Mouse (Mus musculus) heart, postnatal 4 days (tissue): ENCODE results near the gene Mthfd1. TPM values are rescaled to one million over a fixed set of nuclear protein-coding genes. Genes with fewer than 3 reads are reported as not detected.

ENCODE experiments used
- DNase-seq: peaks from one replicate; pipeline ENCODE4 v3.0.0; 2021
- total RNA-seq, 2 experiments: library from RNA; stranded (reverse); gene quantifications; 2 replicates each; pipeline ENCODE4 v1.2.3; 2021

Gene Mthfd1
- total RNA-seq, 2 experiments from 2014 or later: 35.0 to 37.4 TPM

GRCm38 (mm10) chr12:76263876-76264275 lies 8.8 kb downstream of the Mthfd1 start:
- DNase-seq: no peak

- DNase-seq: peak; percentile 24
Observed at GRCm38 (mm10) chr12:76264325-76264965, 9.3 kb downstream of the Mthfd1 start.

DNA sequence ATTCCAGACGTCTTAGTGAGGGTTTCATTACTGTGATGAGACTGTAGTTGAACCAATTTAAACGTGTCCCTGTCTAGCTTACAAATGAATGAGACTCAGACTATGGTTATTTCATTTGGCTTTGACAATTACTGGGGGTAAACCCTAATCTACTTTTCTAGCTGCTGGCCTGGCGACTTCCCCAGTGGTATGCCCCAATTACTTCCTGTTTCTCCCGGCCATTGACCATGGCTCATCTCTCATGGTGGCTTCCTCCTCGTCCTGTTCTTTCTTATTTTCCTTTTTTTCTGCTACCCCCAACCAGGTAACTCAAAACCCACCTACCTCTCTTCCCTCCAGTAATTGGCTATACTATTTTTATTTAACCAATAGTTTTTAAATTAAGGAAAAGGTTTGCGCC lies 9.9 kb downstream of the Mthfd1 start:
- DNase-seq: no peak

DNA sequence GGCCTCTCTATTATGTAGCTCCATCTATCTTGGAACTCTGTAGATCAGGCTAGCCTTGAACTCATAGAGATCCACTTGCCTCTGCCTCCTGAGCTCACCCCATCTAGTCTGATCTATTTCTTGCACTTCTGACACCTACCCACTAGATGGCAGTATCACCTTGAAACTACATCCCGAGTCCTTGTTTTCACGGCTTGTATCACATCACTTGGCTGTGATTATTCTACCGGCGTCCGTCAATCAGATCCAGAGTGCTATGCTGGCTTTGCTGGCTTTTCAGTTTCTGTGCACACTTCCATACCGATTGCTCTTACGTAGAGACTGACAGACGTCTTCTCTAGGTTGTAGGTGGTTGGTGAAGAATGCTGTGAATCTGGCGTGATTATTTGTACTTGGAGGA lies 11.8 kb downstream of the Mthfd1 start:
- DNase-seq: peak; percentile 22

- no peak for DNase-seq
Observed at GRCm38 (mm10) chr12:76268686-76269085, 13.6 kb downstream of the Mthfd1 start.

GRCm38 (mm10) chr12:76269196-76269595 lies 14.1 kb downstream of the Mthfd1 start:
- no peak for DNase-seq

- no peak for DNase-seq
Observed at GRCm38 (mm10) chr12:76271516-76271915, 16.4 kb downstream of the Mthfd1 start.

DNA sequence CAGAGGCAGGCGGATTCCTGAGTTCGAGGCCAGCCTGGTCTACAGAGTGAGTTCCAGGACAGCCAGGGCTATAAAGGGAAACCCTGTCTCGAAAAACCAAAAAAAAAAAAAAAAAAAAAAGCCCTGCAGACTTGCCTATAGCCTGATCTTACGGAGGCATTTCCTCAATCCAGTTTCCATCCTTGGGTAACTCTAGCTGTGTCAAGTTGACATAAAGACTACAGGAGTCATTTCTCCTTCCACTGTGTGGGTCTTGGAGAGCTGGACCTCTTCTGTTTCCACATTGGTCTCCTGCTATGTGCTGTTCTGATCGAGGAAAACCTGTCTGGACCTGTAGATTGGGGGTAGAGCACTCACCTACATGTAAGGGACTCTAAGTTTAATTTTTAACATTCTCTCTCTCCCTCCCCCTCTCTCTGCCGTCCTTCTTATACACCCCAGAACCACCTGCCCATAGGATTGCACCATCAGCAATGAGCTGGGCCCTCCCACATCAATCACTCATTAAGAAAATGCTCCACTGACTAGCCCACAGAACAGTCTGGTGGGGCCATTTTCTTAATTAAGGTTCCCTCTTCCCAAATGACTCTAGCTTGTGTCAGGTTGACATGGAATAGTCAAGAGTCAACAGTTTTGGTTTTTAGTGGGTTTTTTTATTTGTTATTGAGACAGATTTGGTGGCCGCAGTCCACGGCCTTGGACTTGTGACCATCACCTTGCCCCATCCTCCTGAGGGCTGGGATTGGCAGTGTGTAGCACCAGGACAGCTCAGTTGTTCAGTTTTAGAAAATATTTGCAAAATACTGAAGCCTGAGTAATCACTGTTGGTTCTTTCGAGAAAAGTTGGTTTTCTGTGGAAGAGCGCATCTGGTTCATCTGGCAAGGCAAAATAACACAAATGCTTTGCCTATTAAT lies 17.8 kb downstream of the Mthfd1 start:
- DNase-seq: no peak

GRCm38 (mm10) chr12:76278209-76278608 lies 23.1 kb downstream of the Mthfd1 start:
- DNase-seq: no peak

DNA sequence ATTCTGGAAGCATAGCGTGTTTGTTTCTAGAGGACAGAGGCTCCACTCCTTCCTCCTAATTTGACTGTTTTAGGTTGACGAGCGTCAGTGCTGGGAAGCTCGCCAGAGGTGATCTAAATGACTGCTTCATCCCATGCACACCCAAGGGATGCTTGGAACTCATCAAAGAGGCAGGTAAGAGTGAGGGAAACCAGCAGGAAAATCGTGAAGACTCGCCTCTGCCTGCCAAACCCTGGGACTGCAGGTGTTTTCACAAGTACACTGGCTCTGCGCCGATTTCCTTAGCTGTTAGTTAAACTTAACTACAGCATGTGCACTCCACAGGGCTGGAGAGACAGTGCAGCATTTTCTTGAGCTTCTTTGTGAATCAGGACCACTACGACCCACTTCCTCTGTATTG lies 25.5 kb downstream of the Mthfd1 start:
- DNase-seq: no peak

- DNase-seq: no peak
Observed at GRCm38 (mm10) chr12:76281111-76281660, 26.1 kb downstream of the Mthfd1 start.

DNA sequence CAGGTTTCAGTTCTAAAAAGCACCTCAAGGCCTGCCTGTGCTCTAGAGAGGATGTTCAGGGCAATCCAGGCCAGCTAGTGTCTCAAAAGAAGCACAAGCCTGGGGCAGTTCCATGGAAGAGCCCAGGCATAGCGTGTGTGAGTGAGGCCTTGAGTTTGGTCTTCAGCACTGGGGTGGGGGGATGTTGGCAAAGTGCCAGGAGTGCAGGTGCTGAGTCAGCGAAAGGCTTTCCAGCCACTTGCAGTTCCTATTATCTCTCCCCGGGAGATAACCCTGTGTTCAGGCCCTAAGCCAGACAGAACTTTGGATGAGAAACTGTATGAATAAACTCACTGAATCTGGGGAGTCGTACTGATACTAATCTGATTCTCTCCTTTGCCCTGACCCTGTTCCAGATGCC lies 27.0 kb downstream of the Mthfd1 start:
- peak; percentile 18 for DNase-seq

DNA sequence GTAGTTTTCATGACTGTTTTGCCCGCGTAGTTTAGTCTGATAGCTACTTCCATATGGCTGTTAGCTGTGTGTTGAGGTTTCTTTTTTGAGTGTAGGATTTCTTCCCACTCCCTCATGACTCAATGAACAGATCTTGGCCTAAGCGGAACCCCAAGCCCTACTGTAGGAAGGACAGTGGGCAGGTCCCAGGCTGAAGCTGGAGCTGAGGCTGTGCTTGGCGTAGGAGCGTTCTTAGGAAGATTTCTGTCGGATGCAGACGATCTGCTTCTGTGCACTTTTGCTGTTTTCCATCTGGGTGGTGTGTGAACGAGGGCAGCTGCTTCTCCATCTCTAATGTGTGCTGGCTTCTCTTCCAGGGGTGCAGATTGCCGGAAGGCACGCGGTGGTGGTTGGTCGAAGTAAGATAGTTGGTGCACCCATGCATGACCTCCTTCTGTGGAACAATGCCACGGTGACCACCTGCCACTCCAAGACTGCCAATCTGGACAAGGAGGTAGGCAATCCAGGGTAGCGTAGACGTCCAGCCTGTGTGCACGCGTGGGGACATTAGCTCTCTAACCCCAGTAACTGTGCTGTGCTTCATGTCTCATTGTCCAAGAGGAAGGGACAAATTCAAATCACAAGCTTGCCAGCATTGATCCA lies 27.6 kb downstream of the Mthfd1 start:
- DNase-seq: no peak

DNA sequence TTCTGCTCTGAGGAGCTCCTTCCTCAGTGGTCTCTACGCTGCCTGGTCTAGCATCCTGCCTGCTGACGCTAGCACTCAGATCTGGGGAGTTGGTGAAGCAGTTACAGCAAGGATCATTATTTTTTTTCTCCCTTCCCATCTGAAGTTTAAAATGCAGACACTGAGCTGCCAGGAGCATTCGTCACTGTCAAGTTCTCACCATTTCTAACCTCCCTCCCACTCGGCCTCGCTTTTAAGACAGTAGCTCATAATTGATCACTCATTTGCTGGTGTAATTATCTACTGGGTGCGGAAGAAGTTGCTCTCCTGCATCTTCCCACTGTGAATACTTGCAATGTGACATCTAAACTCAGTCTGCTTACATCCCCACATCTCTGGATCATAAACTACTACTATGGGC lies 30.3 kb downstream of the Mthfd1 start:
- DNase-seq: no peak

- no peak for DNase-seq
Observed at GRCm38 (mm10) chr12:76287986-76288385, 32.9 kb downstream of the Mthfd1 start.

- no peak for DNase-seq
Observed at GRCm38 (mm10) chr12:76288494-76288893, 33.4 kb downstream of the Mthfd1 start.

- DNase-seq: no peak
Observed at GRCm38 (mm10) chr12:76289428-76289827, 34.3 kb downstream of the Mthfd1 start.

- DNase-seq: peak; percentile 20
Observed at GRCm38 (mm10) chr12:76290271-76290670, 35.2 kb downstream of the Mthfd1 start.

DNA sequence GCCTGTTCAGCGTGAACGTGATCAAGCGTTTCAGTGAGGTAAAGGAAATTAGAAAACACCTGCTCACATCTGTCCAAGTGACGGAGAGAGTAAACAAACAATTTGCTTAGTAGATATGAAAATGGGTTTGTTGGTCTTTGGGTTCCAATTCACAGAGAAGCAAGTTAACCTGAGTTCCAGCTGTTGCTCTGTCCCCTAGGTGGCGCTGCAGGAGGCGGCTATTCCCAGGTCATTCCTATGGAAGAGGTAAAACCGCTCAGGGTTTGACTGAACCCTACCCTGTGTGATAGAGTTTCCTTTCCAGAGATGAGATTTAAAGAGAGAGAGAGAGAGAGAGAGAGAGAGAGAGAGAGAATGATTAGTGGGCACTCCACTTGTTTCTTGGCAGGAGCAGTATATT lies 38.1 kb downstream of the Mthfd1 start:
- DNase-seq: peak; percentile 81

- DNase-seq: no peak
Observed at GRCm38 (mm10) chr12:76297830-76298229, 42.7 kb downstream of the Mthfd1 start.

GRCm38 (mm10) chr12:76299361-76299906 lies 44.3 kb downstream of the Mthfd1 start:
- no peak for DNase-seq

DNA sequence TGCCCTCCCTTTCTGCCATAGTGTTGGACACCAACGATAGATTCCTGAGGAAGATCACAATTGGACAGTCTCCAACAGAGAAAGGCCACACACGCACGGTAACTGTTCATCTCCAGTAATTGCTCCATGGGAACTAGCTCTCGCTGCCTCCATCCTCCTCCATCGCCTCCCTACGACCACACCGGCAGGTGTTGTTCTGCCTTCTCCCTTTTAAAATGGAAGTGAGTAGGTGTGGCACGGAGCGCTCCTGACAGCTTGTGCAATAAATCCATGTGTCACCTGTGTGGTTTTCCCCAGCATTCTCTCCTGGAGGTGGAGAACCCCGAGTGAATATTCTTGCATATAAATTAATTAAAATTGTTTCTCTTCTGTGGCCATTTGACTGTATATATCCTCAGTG lies 45.3 kb downstream of the Mthfd1 start:
- no peak for DNase-seq

DNA sequence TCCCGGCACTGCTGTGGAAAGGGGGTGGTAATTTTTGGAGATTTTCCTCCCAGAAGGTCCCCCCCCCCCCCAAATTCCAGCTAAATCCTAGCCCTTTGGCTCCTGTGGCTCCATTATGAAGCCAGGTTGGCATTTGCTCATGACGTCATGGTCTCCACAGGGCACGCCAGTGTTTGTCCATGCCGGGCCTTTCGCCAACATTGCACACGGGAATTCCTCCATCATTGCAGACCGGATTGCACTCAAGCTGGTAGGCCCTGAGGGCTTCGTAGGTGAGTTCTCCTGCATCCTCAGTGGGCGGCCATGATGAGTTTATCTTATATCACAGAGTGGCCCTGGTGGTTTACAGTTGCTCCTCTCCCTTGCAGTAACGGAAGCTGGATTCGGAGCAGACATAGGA lies 48.4 kb downstream of the Mthfd1 start:
- DNase-seq: no peak
